Mouse (Mus musculus) mouse embryonic stem cell (cell line): Measurements from ENCODE around the gene BC049352.

Experiments used
- in situ Hi-C, 2 experiments: fragments of 300-500 bp; cut with MboI; formaldehyde crosslinking; loops; 1 replicate in 1 of 2; 3 replicates in 1 of 2; pipeline ENCODE4 v1.14.3; 2019 to 2020; ENCODE audit warnings: low sequenced_read_pairs in 2 of 2, low pct_unique_long_range_greater_than_20kb in 1 of 2, mixed read lengths in 1 of 2; ENCODE audit not compliant: unreplicated experiment in 1 of 2

The BC049352 gene

GRCm38 (mm10) chr9:45181770-45182169 is at the start of gene BC049352:
BC049352 (plus strand) TSS chr9:45182007.
- in situ Hi-C loops: no loop called here

GRCm38 (mm10) chr9:45133484-45134310 is 48.1 kb upstream of the BC049352 start:
- in situ Hi-C loops: loop anchor here in 1 of 2 experiments (25.0 kb wide), 1 partner anchor 671 kb away; the partner anchor contains the start of gene Upk2

- in situ Hi-C loops: loop anchor here in 1 of 2 experiments (25.0 kb wide), 1 partner anchor 674 kb away; the partner anchor contains the start of gene Upk2
Observed at GRCm38 (mm10) chr9:45136442-45137169, 45.2 kb upstream of the BC049352 start.

GRCm38 (mm10) chr9:45138191-45139032 is 43.4 kb upstream of the BC049352 start, which contains the start of gene Scn4b:
Scn4b (plus strand) TSS chr9:45138395.
- in situ Hi-C loops: loop anchor here in 1 of 2 experiments (25.0 kb wide), 1 partner anchor 676 kb away; the partner anchor contains the start of gene Upk2

GRCm38 (mm10) chr9:45139082-45139481 is 42.7 kb upstream of the BC049352 start:
- in situ Hi-C loops: loop anchor here in 1 of 2 experiments (25.0 kb wide), 1 partner anchor 677 kb away; the partner anchor contains the start of gene Upk2

- in situ Hi-C loops: loop anchor here (10.0 to 25.0 kb wide), 2 partner anchors 116 to 679 kb away; partner anchors contain the start of gene Upk2 (in 1 of the 2)
Observed at GRCm38 (mm10) chr9:45140945-45141344, 40.9 kb upstream of the BC049352 start.

GRCm38 (mm10) chr9:45142686-45143085 is 39.1 kb upstream of the BC049352 start:
- in situ Hi-C loops: loop anchor here (10.0 to 25.0 kb wide), 2 partner anchors 118 to 680 kb away; partner anchors contain the start of gene Upk2 (in 1 of the 2)

GRCm38 (mm10) chr9:45145533-45146266 is 36.1 kb upstream of the BC049352 start:
- in situ Hi-C loops: loop anchor here (10.0 to 25.0 kb wide), 2 partner anchors 121 to 683 kb away; partner anchors contain the start of gene Upk2 (in 1 of the 2)

GRCm38 (mm10) chr9:45146267-45146597 is 35.6 kb upstream of the BC049352 start:
- in situ Hi-C loops: loop anchor here (10.0 to 25.0 kb wide), 2 partner anchors 121 to 684 kb away; partner anchors contain the start of gene Upk2 (in 1 of the 2)

GRCm38 (mm10) chr9:45150933-45151332 is 30.9 kb upstream of the BC049352 start:
- in situ Hi-C loops: no loop called here

- in situ Hi-C loops: no loop called here
Observed at GRCm38 (mm10) chr9:45153361-45153760, 28.4 kb upstream of the BC049352 start.

GRCm38 (mm10) chr9:45167903-45168302 is 13.9 kb upstream of the BC049352 start:
- in situ Hi-C loops: no loop called here

GRCm38 (mm10) chr9:45170150-45170549 is 11.7 kb upstream of the BC049352 start:
- in situ Hi-C loops: no loop called here

GRCm38 (mm10) chr9:45171073-45171610 is 10.7 kb upstream of the BC049352 start:
- in situ Hi-C loops: no loop called here

GRCm38 (mm10) chr9:45173475-45173874 is 8.3 kb upstream of the BC049352 start:
- in situ Hi-C loops: no loop called here

GRCm38 (mm10) chr9:45179282-45179681 is 2.5 kb upstream of the BC049352 start:
- in situ Hi-C loops: no loop called here

- in situ Hi-C loops: no loop called here
Observed at GRCm38 (mm10) chr9:45182521-45182920, 714 bp downstream of the BC049352 start.
